Mouse (Mus musculus) liver, embryonic 12.5 days (tissue): ENCODE measurements at regions not wholly inside any gene's neighbourhood (a gene's known extent, or its start where the extent isn't known, plus 50 kb on each side); places are given as distances from the start of the nearest gene placed in this dataset.

ENCODE experiments used
- ATAC-seq: fragments of 200-750 bp; cut with Nextera tagmentation; 2 replicates; pipeline ENCODE4 v1.8.0; 2017; ENCODE audit warnings: moderate number of reproducible peaks, mild to moderate bottlenecking, moderate library complexity
- H3K27ac ChIP-seq: fragments of 300-500 bp; sonication (generic); 2 replicates; pipeline ENCODE4 v1.5.1; 2016; ENCODE audit warnings: mild to moderate bottlenecking
- H3K27me3 ChIP-seq: fragments of 300-500 bp; sonication (generic); replicated peaks from 2 replicates; pipeline ENCODE4 v1.6.1; 2016; ENCODE audit warnings: mild to moderate bottlenecking, moderate library complexity
- H3K36me3 ChIP-seq: fragments of 300-500 bp; sonication (generic); 2 replicates; pipeline ENCODE4 v1.6.1; 2016; ENCODE audit warnings: mild to moderate bottlenecking, moderate library complexity
- H3K4me1 ChIP-seq: fragments of 300-500 bp; sonication (generic); 2 replicates; pipeline ENCODE4 v1.6.1; 2016
- H3K4me2 ChIP-seq: fragments of 300-500 bp; sonication (generic); 2 replicates; pipeline ENCODE4 v1.6.1; 2016; ENCODE audit warnings: mild to moderate bottlenecking, moderate library complexity
- H3K4me3 ChIP-seq: fragments of 300-500 bp; sonication (generic); 2 replicates; pipeline ENCODE4 v1.5.1; 2016; ENCODE audit warnings: mild to moderate bottlenecking, moderate library complexity
- H3K9ac ChIP-seq: fragments of 300-500 bp; sonication (generic); 2 replicates; pipeline ENCODE4 v1.6.1; 2016; ENCODE audit warnings: mild to moderate bottlenecking, moderate library complexity
- H3K9me3 ChIP-seq: fragments of 300-500 bp; sonication (generic); replicated peaks from 2 replicates; pipeline ENCODE4 v1.6.1; 2016; ENCODE audit warnings: mild to moderate bottlenecking, moderate library complexity
- WGBS: fragments of 180-500 bp; shearing (Covaris S2); methylation state at CpG from one replicate; pipeline ENCODE4 v1.1.7; 2016; ENCODE audit not compliant: insufficient replicate concordance; 5-methylcytosine and 5-hydroxymethylcytosine counted together

GRCm38 (mm10) chr9:112938781-112939180, 703.0 kb upstream of the Arpp21 start:
- Histone ChIP-seq H3K9ac (no peak overlapping the region), H3K9me3 (no peaks in the 10 kb centered on the region), H3K36me3 (no peaks in the 10 kb centered on the region), H3K4me2 (no peak overlapping the region), H3K27me3 (no peaks in the 10 kb centered on the region), H3K4me3 (no peak overlapping the region), H3K4me1 (no peaks in the 10 kb centered on the region), H3K27ac (no peak overlapping the region)
- ATAC-seq = no peak

- H3K9ac ChIP-seq = no peak overlapping the region
- H3K4me2 ChIP-seq = no peak overlapping the region
- no peak overlapping the region for H3K27ac ChIP-seq
- no peaks in the 10 kb centered on the region for H3K4me1 ChIP-seq
- H3K27me3 ChIP-seq = no peaks in the 10 kb centered on the region
- 60% methylated on average over 6 of the region's 6 CpGs for WGBS
- H3K9me3 ChIP-seq = no peaks in the 10 kb centered on the region
- H3K4me3 ChIP-seq = no peak overlapping the region
- no peaks in the 10 kb centered on the region for H3K36me3 ChIP-seq
- ATAC-seq = no peak
Measured at GRCm38 (mm10) chr9:112909311-112910101, 673.8 kb upstream of the Arpp21 start.

GRCm38 (mm10) chr9:112905955-112906354, 670.2 kb upstream of the Arpp21 start:
- Histone ChIP-seq H3K9me3 (no peaks in the 10 kb centered on the region), H3K4me3 (no peak overlapping the region), H3K27ac (no peak overlapping the region), H3K36me3 (no peaks in the 10 kb centered on the region), H3K4me1 (no peaks in the 10 kb centered on the region), H3K4me2 (no peak overlapping the region), H3K9ac (no peak overlapping the region), H3K27me3 (no peaks in the 10 kb centered on the region)
- 69% methylated on average over 6 of the region's 6 CpGs for WGBS
- ATAC-seq = no peak

- H3K36me3 ChIP-seq = no peaks in the 10 kb centered on the region
- no peak overlapping the region for H3K4me3 ChIP-seq
- ATAC-seq = no peak
- H3K27me3 ChIP-seq = no peaks in the 10 kb centered on the region
- WGBS = 25% methylated on average over 1 of the region's 1 CpGs
- no peaks in the 10 kb centered on the region for H3K4me1 ChIP-seq
- H3K4me2 ChIP-seq = no peak overlapping the region
- no peak overlapping the region for H3K9ac ChIP-seq
- no peaks in the 10 kb centered on the region for H3K9me3 ChIP-seq
- H3K27ac ChIP-seq = no peak overlapping the region
Measured at GRCm38 (mm10) chr9:112864921-112865320, 629.2 kb upstream of the Arpp21 start.

- no peak for ATAC-seq
- no peaks in the 10 kb centered on the region for H3K9me3 ChIP-seq
- no peak overlapping the region for H3K4me2 ChIP-seq
- H3K27ac ChIP-seq = no peak overlapping the region
- H3K9ac ChIP-seq = no peak overlapping the region
- WGBS = 59% methylated on average over 8 of the region's 8 CpGs
- no peaks in the 10 kb centered on the region for H3K36me3 ChIP-seq
- no peaks in the 10 kb centered on the region for H3K4me1 ChIP-seq
- no peak overlapping the region for H3K4me3 ChIP-seq
- H3K27me3 ChIP-seq = no peaks in the 10 kb centered on the region
Measured at GRCm38 (mm10) chr9:112861136-112861535, 625.4 kb upstream of the Arpp21 start.

- Histone ChIP-seq H3K4me3 (no peak overlapping the region), H3K36me3 (no peaks in the 10 kb centered on the region), H3K4me2 (no peak overlapping the region), H3K4me1 (no peaks in the 10 kb centered on the region), H3K9me3 (no peaks in the 10 kb centered on the region), H3K9ac (no peak overlapping the region), H3K27me3 (no peaks in the 10 kb centered on the region), H3K27ac (no peak overlapping the region)
- 72% methylated on average over 3 of the region's 3 CpGs for WGBS
- no peak for ATAC-seq
Measured at GRCm38 (mm10) chr9:112860307-112860893, 624.7 kb upstream of the Arpp21 start.

- no peak overlapping the region for H3K4me3 ChIP-seq
- H3K9ac ChIP-seq = no peak overlapping the region
- 61% methylated on average over 6 of the region's 6 CpGs for WGBS
- no peaks in the 10 kb centered on the region for H3K27me3 ChIP-seq
- ATAC-seq = no peak
- H3K36me3 ChIP-seq = no peaks in the 10 kb centered on the region
- no peak overlapping the region for H3K4me2 ChIP-seq
- H3K9me3 ChIP-seq = no peaks in the 10 kb centered on the region
- H3K27ac ChIP-seq = no peak overlapping the region
- H3K4me1 ChIP-seq = no peaks in the 10 kb centered on the region
Measured at GRCm38 (mm10) chr9:112841473-112841872, 605.7 kb upstream of the Arpp21 start.

- Histone ChIP-seq H3K9ac (no peak overlapping the region), H3K9me3 (no peaks in the 10 kb centered on the region), H3K27me3 (no peaks in the 10 kb centered on the region), H3K4me2 (no peak overlapping the region), H3K4me1 (no peaks in the 10 kb centered on the region), H3K36me3 (no peaks in the 10 kb centered on the region), H3K4me3 (no peak overlapping the region), H3K27ac (no peak overlapping the region)
- no peak for ATAC-seq
- 51% methylated on average over 7 of the region's 7 CpGs for WGBS
Measured at GRCm38 (mm10) chr9:112839071-112839793, 603.5 kb upstream of the Arpp21 start.

- Histone ChIP-seq H3K9me3 (no peaks in the 10 kb centered on the region), H3K9ac (no peak overlapping the region), H3K4me3 (no peak overlapping the region), H3K27me3 (no peaks in the 10 kb centered on the region), H3K27ac (no peak overlapping the region), H3K4me1 (no peaks in the 10 kb centered on the region), H3K4me2 (no peak overlapping the region), H3K36me3 (no peaks in the 10 kb centered on the region)
- whole genome bisulfite sequencing = 57% methylated on average over 2 of the region's 2 CpGs
- ATAC-seq = no peak
Measured at GRCm38 (mm10) chr9:112837563-112837962, 601.8 kb upstream of the Arpp21 start.

GRCm38 (mm10) chr9:112834441-112835245, 598.9 kb upstream of the Arpp21 start:
- H3K27me3 ChIP-seq = no peaks in the 10 kb centered on the region
- H3K4me2 ChIP-seq = no peak overlapping the region
- no peaks in the 10 kb centered on the region for H3K4me1 ChIP-seq
- no peak overlapping the region for H3K27ac ChIP-seq
- H3K4me3 ChIP-seq = no peak overlapping the region
- 78% methylated on average over 5 of the region's 5 CpGs for WGBS
- no peak overlapping the region for H3K9ac ChIP-seq
- no peaks in the 10 kb centered on the region for H3K9me3 ChIP-seq
- no peaks in the 10 kb centered on the region for H3K36me3 ChIP-seq
- no peak for ATAC-seq

GRCm38 (mm10) chr9:112831102-112831501, 595.4 kb upstream of the Arpp21 start:
- no peak overlapping the region for H3K4me3 ChIP-seq
- no peaks in the 10 kb centered on the region for H3K9me3 ChIP-seq
- no peak overlapping the region for H3K27ac ChIP-seq
- no peaks in the 10 kb centered on the region for H3K36me3 ChIP-seq
- no peaks in the 10 kb centered on the region for H3K4me1 ChIP-seq
- no peak overlapping the region for H3K9ac ChIP-seq
- H3K4me2 ChIP-seq = no peak overlapping the region
- ATAC-seq = no peak
- WGBS = 64% methylated on average over 2 of the region's 2 CpGs
- no peaks in the 10 kb centered on the region for H3K27me3 ChIP-seq

- WGBS = 54% methylated on average over 4 of the region's 4 CpGs
- no peaks in the 10 kb centered on the region for H3K27me3 ChIP-seq
- no peak overlapping the region for H3K4me2 ChIP-seq
- no peak for ATAC-seq
- H3K4me3 ChIP-seq = no peak overlapping the region
- H3K4me1 ChIP-seq = no peaks in the 10 kb centered on the region
- H3K27ac ChIP-seq = no peak overlapping the region
- no peaks in the 10 kb centered on the region for H3K36me3 ChIP-seq
- no peaks in the 10 kb centered on the region for H3K9me3 ChIP-seq
- no peak overlapping the region for H3K9ac ChIP-seq
Measured at GRCm38 (mm10) chr9:112828602-112829001, 592.9 kb upstream of the Arpp21 start.
